Mouse (Mus musculus): ENCODE data around the gene Bicd2.

Bicd2 gene

GRCm38 (mm10) chr13:49326246-49327206 is 14.9 kb upstream of the Bicd2 start:
- no peak for DNase-seq (ENCODE audit: low read depth, low spot score)

- no peak for DNase-seq (ENCODE audit: low read depth, low spot score)
Measured at GRCm38 (mm10) chr13:49328101-49328500, 13.3 kb upstream of the Bicd2 start.

- DNase-seq (ENCODE audit: low read depth, low spot score), result no peak
Measured at GRCm38 (mm10) chr13:49333250-49333649, 8.1 kb upstream of the Bicd2 start.

DNA sequence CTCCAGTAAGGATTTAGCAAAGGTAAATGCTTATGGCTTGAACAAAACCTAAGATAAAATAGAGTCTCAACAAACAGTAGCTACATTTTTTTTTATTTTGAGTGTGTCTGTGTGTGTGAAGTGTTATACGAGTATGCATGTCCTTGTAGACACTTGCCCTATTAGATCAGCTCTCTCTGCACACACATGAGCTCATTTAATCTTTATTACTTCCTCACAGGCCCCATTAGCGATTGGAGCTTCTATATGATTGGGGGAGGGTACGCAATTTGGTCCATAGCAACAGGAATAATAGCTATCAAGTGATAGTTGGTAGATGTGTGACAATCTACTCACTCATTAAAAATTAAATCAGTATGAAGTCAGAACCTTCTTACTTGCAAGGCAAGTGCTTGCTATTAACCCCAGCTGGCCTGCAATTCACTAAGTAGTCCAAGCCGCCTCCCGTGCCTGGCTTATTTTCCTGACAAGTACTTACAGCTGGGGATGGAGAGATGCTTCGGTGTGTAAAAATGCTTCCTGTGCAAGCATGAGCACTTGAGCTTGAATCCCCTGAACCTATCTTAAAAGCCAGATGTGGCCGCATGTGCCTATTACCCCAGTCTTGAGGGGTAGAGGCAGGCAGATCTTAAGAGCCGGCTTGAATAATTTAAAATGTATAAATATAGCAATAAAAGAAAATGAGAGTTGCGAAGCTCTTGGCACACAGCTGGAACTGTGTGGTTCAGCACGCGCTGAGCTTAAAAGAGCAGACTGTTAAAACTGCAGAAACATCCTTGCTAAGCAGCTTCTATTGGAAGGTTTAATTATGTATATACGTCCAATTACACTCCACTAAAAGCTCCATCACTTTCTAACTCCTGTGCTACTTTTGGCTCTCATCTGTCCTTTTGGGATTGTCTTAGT is 6.1 kb upstream of the Bicd2 start:
- DNase-seq (ENCODE audit: low read depth, low spot score), result no peak

DNA sequence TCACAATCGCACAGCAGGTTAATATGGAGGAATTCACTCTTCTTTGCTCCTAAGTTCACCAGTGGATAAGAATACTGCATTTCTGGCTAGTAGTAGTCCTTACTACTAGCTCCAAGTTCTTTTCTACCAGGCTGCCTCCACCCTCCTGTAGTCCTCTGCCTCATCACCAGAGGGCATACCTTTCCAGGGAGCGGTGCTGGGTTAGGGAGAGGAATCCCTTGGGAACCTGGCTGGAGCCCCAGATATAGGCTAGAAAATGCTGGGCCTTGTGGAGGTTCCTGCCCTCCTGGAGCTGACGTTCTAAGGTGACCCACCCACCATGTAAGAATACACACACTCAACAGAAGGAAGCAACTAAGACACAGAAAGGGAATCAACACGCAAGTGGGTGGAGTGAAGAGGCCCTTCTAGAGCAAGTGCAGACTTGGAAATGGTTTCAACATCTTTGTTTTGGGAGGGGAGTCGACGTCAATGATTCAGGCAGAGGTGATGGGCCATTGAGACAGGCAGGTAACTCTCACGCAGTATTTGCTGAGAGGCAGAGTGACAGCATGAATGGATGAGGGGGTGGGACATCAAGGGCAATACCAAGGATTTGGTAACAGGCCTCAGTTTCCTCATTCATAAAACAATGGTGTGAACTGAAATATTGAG is 2.4 kb upstream of the Bicd2 start:
- no peak for DNase-seq (ENCODE audit: low read depth, low spot score)

DNA sequence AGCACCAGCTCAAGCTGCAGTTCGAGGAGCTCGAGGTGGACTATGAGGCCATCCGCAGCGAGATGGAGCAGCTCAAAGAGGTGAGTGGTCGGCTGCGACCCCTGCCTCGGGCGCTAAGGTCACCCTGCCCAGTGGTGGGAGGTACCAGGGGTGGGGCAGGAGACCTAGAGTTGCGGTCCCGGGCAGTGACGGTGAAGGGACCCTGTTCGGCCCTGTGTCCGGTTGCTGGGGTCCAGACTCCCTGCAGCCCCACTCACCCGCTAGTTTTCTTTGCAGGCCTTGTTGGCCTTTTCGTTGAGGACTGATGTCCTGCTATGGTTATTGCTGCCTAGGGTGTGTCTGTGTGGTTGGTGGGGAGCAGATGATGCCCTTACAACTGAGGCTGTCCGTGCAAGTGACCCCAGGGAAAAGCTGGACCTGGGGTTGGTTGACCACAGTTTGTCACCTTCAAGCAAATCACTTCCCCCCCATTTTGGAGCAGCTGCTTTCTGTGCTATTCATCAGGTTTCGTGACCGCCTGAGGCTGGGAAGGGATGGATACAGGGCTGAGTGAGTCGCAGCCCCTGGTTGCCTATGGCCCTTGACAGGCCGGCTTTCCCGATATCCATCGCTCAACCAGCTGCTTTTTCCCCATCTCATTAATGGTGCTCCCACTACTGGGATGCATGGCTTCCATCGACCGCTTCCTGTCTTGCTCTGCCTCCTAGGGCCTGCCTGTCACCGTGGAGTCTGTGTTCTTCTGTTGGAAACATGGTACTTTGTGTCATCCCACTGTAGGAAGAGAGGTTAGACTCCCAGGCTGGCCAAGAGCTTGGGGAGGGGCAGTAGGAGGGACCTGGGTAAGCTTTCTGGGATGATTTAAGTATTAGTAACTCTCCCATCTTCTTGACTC is 692 bp downstream of the Bicd2 start:
- DNase-seq (ENCODE audit: low read depth, low spot score), result no peak

DNA sequence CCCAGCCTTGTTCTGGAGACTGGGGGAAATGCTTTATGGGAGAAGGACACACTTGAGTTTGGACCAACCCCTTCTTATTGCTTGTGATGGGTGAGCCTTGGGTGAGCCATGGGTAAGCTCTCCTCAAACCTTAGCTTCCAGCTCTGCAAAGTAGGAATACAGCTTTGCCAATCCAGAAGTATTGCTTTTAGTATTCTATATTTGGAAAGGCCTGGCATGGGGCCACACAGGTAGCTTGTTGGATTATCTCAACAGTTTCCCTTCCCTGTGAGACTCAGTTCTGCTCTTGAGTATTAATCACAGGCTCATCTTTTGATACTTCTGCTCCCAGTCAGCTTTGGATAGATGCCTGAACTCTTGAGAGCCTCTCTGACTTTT is 1.3 kb downstream of the Bicd2 start:
- no peak for DNase-seq (ENCODE audit: low read depth, low spot score)

GRCm38 (mm10) chr13:49344567-49344966 is 3.2 kb downstream of the Bicd2 start:
- DNase-seq (ENCODE audit: low read depth, low spot score), result no peak

DNA sequence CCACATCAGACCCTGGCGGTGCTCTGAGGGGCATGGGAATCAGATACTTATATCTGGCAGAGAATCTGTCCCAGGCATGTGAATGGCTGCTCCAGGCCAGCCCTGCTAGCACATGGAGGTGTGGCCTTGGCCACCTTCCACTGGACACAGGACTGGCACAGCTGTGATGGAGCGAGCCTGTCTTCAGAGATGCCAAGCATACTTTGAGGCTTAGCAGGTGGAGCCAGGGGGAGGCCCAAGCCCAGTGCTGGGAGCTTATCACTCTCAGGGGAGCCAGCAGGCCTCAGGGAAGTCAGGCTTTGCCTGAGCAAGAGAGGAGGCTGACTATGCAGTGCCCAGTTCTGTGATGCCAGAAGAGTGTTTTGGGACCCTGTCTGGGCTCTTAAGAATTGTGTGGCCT is 4.1 kb downstream of the Bicd2 start:
- peak; percentile 80 for DNase-seq (ENCODE audit: low read depth, low spot score)

- DNase-seq (ENCODE audit: low read depth, low spot score), result no peak
Measured at GRCm38 (mm10) chr13:49348522-49348921, 7.1 kb downstream of the Bicd2 start.

GRCm38 (mm10) chr13:49349335-49349734 is 8.0 kb downstream of the Bicd2 start:
- no peak for DNase-seq (ENCODE audit: low read depth, low spot score)

DNA sequence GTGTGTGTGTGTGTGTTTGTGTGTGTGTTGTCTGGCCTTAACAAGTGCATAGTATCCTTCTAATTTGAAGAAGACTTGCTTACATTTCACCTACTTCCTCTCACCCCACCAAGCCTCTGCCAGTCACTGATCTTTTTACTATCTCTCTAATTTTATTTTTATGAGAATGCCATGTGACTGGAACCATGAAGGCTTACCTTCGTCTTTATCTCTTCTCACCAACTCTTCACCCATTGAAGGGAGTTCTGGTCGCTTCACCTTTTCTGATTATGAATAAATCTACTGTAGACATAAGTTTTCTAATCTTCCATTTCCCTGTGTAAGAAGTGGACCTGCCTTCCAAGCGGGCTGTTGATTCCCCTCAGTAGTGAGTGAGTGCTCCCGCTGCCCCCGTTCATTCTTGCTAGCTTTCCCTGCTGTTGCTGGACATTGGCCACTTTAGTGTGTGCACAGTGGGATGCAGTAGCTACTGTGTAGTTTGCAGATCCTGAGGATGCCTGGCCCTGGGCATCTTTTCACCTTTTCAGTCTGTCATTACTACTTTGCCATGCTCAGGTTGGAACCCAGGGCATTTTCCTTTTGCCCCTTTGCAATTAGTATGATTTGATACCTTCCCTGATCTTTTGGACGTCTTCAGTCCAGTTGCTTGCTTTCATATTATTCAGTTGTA is 8.6 kb downstream of the Bicd2 start:
- DNase-seq (ENCODE audit: low read depth, low spot score), result no peak

DNA sequence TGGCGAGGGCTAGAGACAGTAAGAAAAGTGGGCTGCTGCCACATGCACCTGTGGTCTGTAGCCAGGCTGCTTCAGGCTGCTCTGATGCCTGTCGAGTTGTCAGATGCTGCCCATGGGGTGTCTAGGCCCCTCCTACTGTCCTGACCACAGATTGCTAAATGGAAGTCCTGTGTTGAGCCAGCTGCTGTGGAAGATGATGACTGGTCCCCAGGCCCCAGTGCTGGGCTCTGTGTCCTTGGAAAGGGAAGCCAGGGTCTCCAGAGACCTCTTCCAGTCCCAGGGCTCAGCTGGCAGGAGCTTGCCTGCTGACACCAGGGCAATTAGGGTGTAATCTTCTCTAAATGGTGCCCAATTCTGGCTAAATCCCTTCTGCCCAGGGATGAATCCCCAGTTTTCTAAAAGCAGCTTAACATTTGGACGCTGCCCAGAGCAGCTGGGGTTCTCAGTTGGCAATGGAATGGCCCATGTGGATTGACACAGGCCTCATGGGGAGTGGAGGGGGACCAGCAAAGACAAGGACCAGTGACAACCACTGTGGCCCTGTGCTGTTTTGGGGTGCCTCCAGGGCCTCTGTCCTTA is 11.3 kb downstream of the Bicd2 start:
- peak; percentile 48 for DNase-seq (ENCODE audit: low read depth, low spot score)

- DNase-seq (ENCODE audit: low read depth, low spot score), result no peak
Measured at GRCm38 (mm10) chr13:49353422-49353821, 12.0 kb downstream of the Bicd2 start.

GRCm38 (mm10) chr13:49353991-49354507 is 12.7 kb downstream of the Bicd2 start:
- DNase-seq (ENCODE audit: low read depth, low spot score), result no peak

DNA sequence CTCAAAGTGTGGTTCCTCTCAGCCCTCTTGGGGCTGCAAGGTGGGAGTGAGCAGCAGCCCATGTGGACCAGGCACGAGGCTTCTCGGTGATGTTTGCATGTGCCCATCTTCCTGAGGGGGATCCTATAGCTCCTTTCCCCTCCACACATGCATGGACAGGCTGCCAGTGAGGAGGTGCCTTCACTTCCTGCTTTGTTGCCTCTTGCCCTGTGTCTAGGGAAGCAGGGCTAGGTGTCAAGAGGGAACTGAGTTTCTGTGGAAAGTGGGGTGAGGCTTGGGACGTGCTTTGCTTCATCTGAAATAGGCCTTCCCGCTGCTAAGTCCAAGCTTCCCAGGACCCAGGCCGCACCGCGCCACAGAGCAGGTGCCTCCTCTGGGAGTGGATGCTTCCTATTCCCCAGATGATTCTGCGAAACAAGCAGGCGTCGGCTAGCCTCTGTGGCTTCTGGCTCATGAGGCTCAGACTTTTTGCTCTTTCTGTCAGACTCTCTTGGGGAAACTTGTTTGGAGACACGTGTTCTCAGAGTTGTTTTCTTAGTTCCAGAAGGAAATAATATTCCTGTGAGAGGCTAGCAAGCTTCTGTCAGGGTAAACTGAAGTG is 14.2 kb downstream of the Bicd2 start:
- DNase-seq (ENCODE audit: low read depth, low spot score), result no peak

DNA sequence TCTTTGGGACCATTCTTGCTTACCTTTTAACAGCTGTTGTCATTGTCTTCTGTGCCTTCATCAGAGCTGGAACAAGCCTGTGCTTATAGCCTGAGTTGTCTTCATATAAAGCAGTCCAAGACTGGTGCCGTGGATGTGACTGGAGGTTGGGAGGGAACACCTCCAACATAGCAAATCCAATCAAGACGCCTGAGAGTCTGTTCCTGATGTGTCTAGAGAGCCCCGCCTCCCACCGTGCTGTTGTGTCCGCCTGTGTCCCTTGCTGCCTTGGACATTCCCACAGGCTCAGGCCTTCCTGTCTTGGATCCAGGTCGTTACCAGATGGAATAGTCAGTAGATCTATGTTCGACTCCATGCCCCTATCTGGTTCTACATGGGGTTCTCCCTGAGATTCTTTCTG is 14.7 kb downstream of the Bicd2 start:
- DNase-seq (ENCODE audit: low read depth, low spot score), result no peak

- no peak for DNase-seq (ENCODE audit: low read depth, low spot score)
Measured at GRCm38 (mm10) chr13:49357367-49358026, 16.1 kb downstream of the Bicd2 start.

GRCm38 (mm10) chr13:49358184-49358583 is 16.8 kb downstream of the Bicd2 start:
- DNase-seq (ENCODE audit: low read depth, low spot score), result no peak
